Mouse (Mus musculus) brain, embryonic 14.5 days (tissue): Measurements from ENCODE around the gene Pdcd1lg2. TPM values are rescaled to one million over a fixed set of nuclear protein-coding genes. Genes with fewer than 3 reads are reported as not detected.

Source experiments
- DNase-seq: peaks from one replicate; pipeline ENCODE4 v3.0.0-alpha.2; 2011; ENCODE audit warnings: low read depth
- CTCF ChIP-seq: fragments of 200-500 bp; IDR thresholded peaks from 2 replicates; pipeline ENCODE4 v1.5.1; 2012; ENCODE audit warnings: inconsistent platforms, mild to moderate bottlenecking, moderate library complexity, borderline replicate concordance; ENCODE audit not compliant: insufficient read depth, insufficient read length; ENCODE audit errors: extremely low read depth
- POLR2A ChIP-seq: fragments of 200-500 bp; IDR thresholded peaks from 2 replicates; pipeline ENCODE4 v1.6.1; 2012; ENCODE audit warnings: mild to moderate bottlenecking, inconsistent platforms, borderline replicate concordance; ENCODE audit not compliant: poor library complexity, insufficient read depth, insufficient read length, severe bottlenecking; ENCODE audit errors: extremely low read depth
- polyA plus RNA-seq: library from polyadenylated mRNA; depleted of rRNA; stranded (reverse); fragments of >200 nt; gene quantifications from 2 replicates; pipeline ENCODE4 v1.2.3, GENCODE M21; 2012; rRNA removed

The Pdcd1lg2 gene
- polyA plus RNA-seq, result 0.10 TPM in 1 of 2 replicates, not detected in the other

DNA sequence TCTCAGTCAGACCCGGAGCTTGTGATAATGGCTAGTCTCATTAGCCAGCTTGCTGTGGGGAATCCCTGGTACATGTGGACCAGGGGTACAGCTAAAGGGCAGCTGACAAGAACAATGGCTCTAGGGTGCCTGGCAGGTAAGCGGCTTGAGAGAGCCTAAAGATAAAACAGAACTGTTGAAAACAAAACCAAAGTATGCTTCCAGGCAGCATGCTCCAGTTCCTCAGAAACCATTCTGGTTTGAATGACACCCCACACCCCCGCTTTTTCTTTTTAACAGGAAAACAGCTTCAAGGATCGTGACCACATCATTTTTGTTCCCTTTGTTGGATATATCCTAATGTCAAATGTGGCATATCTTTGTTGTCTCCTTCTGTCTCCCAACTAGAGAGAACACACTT lies at the start of gene Pdcd1lg2:
Gene Pdcd1lg2 (plus strand): TSS at position 301 of the 400 bp plus-strand sequence.
- no peak for TF ChIP-seq CTCF
- no peak for TF ChIP-seq POLR2A
- no peak for DNase-seq

DNA sequence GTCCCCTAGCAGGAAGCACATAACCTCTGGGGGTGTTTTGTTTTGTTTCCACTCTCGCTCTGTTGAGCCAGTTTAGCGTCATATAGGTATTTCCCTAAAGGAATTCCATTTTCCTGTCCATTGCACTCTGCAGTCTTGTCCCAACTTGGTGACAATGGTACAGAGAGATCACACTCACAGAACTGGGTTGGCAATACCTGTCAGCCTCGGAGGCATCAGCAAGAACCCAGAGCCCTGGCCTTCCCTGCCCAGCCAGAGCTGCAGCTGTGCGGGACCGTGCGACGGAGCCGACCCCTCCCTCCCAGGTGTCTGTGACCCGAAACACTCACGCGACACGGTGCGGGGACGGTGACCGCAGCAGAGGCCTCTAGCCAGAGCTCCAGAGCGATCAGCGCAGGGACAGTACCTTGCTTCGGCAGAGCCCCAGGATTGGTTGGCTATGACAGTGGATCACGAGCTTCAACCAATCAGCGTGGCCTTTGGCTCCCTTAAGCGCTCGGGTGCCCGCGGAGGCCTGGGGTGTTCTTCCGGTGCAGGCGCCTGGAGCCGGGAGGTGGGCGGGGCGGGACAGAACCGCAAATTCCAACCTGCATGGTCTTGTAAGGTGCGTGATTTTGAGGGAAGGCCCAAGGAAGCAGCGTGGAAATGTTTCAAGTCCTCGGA lies 49.1 kb upstream of the Pdcd1lg2 start:
- DNase-seq, result peak; percentile 98
- TF ChIP-seq CTCF (no peak), POLR2A (peak; percentile 32; the same call in 1 of the 2 replicates)

DNA sequence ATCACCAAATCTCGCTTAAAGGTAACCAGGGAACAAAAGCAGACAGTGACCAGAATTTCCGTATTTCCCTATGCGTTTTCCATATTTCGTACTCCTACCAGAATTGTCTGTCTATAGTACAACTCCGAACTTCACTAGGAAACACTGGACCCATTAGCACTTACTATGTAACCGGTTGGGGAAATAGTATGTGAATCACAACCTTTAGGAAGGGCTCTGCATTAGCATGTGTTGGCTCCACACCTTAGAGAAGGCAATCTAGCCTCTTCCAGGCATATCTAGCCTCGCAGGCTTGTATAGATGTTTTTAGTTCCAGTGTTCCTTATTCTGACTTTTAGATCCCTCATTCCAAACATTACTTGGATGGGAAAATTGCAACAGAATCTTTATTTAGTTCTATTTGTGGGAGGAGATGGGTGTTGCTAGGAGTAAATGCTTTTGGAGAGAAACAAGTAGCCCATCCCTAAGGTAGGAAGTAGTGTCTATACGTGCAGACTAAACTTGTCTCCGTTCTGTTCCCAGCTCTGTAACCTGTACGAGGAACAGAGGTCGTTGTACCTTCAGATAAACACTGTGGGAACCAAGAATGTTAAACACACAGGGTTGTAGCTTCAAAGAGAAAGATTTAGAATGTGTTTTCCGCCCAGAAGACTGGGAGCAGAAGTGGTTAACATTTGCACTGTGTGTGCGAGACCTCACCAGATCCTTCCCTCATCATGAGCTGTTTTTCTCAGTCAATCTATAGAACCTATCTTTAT lies 48.4 kb upstream of the Pdcd1lg2 start:
- DNase-seq, result no peak
- TF ChIP-seq POLR2A (no peak), CTCF (no peak)

DNA sequence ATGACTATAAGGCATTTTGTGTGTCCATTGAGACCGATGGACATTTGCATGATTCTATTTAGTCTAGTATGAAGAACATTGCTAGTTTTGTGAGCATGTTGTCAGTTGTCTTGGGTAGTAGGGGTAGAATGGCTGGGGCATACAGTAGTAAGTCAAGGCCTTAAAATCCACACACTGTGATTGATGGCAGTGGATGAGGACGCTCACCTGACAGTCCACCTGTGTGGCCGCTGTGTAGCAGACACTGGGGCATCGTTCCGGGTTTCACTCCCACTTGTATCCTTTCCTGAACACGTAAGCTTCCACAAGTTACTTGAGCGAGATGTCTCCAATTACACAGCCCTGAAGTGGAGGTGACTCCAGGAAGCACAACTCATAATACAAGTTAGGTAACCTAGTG lies 47.2 kb upstream of the Pdcd1lg2 start:
- TF ChIP-seq POLR2A, result no peak
- no peak for TF ChIP-seq CTCF
- DNase-seq, result no peak

DNA sequence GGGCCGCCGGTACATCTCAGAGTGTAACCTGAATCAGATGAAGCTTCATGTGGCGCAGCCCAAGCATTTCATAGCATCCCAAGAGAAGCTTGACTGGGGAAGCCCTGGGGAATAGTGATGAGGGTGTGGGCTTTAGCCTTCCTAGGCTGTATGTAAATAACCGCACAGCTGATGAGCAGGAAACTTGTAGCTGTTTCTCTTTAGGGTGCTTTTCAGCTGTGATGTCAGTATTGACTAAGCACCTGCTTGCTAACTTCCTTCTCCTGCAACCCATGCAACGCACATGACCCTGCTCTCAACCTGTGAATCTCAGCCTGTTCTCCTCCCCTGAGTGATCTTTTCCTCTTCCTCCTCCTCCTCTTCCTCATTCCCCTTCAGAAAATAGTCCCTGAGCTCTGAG lies 46.6 kb upstream of the Pdcd1lg2 start:
- DNase-seq, result no peak
- TF ChIP-seq CTCF, result no peak
- TF ChIP-seq POLR2A, result no peak

DNA sequence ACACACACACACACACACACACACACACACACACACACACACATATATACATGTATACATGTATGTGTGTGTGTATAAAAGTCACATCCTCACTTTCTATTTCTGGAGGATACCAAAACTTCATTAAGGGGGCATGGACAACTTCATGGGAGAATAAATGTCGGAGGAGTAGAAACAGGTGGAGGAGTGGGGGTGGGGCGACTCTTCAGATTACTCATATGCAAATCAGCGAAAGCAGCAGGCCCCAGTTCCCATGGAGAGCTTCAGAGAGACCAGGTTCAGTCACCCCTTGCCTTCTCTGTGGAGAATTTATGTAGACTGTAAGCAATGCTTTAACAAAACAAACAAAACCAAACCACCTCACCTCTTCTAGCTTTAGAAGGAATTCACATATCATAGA lies 45.6 kb upstream of the Pdcd1lg2 start:
- no peak for TF ChIP-seq POLR2A
- TF ChIP-seq CTCF, result no peak
- DNase-seq, result no peak

DNA sequence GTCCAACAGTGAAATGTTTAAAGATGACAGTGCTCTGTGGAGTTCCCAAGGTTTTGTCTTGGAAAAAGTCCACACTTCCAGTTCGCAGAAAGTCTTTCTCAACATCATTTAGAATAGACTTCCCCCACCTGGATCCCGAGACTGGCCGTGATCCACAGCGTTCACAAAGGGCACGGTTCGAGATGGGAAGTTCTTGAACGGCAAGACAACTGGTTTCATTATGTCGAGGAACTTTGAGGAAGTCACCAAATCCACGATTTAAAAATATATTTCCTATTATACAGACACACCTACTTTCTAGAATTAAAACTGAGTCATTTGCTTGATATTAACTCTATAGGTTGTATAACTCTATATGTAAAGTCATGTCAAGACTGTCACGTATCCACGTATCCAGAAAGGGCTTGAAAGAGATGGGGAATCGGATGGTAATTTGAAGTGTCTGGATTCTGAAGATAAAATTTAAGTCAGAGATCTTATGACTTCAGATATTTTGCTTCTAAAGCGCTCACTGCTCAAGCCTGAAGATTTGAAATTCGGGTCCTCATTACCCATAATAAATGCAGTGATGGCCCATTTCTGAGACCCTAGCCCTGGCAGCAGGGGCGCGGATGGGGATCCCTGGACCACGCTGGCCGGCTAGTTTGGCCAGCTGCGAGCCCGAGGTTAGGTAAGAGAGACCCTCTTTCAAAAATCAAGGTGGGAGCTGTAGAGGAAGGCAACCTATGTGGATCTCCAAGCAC lies 44.3 kb upstream of the Pdcd1lg2 start:
- no peak for DNase-seq
- TF ChIP-seq CTCF (no peak), POLR2A (no peak)

DNA sequence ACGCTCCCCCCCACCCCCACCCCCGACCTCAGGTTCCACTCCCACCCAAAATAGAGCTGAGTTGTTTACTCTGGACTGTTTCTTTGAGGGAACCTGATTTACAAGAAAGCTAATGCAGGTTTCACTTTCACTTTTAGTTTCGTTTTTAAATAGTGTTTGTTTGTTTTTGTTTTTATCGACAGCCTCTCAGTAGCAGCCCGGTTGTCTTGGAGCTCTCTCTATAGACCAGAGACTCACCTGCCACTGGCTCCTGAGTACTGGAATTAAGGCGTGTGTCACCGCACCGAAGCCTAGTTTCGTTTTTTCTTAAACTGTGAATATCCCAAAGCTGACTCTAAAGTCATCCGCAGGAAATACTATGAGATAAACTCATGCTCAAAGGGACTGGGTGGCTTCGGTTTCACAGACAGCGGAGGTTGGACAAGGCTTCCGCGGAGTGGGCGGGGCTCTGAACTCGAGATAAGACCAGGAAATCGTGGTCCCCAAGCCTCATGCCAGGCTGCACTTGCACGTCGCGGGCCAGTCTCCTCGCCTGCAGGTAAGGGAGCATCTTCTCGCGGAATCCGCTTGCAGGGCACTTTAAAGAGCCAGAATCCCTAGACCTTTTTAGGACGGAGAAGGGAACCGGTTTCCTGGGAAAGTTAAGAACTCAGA lies 43.6 kb upstream of the Pdcd1lg2 start, which contains the start of the genes Plgrkt and Cd274:
Gene Plgrkt (minus strand): TSS at position 422 of the 654 bp plus-strand sequence.
Gene Cd274 (plus strand): TSS at position 487 of the 654 bp plus-strand sequence.
- peak; percentile 74 for DNase-seq
- no peak for TF ChIP-seq CTCF
- TF ChIP-seq POLR2A, result no peak

DNA sequence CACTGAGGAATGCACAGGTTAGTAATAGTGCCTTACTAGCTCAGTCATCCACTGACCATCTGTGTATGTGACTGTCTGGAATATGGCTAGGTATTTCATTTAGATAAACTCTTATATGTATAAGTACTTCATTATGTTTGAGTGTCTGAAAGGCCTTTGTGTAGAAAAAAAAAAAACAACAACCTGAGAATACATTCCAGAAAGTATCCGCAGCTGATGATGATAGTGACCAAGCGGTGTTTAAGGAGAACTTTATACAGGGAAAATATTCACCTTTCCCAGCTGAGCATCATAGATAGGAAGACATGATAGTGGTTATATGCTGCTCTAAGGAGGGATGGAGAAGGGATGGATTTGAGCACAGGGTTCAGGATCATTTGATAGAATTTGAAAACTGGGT lies 42.7 kb upstream of the Pdcd1lg2 start:
- DNase-seq, result no peak
- TF ChIP-seq POLR2A (no peak), CTCF (no peak)

DNA sequence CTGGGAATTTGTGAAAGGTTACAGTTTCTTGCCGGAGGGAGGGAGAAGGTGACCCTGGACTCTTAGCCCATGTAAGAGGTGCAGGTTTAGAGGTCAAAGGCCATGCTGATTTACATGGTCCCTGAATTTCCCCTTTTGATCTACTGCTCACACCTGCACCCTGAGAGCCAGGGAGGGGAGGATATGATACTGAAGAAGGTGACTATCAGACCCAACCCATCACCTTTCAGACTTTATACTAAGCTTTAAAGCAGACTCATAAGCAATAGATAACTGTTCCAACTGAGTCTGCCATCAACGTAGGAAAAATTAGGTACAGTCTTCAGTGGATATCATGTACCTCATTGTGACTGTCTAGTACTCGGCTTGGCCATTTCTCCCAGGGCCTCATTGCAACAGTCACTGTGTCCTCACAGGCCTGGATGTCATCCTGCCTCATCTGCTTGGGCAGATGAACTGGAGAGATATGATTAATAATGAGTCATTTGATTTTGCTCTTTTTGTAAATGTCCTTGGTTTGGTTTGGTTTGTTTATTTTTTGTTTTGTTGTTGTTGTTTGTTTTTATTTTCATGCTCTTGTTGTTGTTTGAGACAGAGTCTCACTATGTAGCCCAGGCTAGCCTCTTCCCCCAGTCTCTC lies 41.9 kb upstream of the Pdcd1lg2 start:
- TF ChIP-seq POLR2A (no peak), CTCF (no peak)
- DNase-seq, result no peak
